Mouse (Mus musculus): ENCODE results near the gene Ogfr. TPM values are rescaled to one million over a fixed set of nuclear protein-coding genes. Genes with fewer than 3 reads are reported as not detected.

The Ogfr gene
- polyA plus RNA-seq, 1 experiment from 2014 or later, result 32.5 TPM

DNA sequence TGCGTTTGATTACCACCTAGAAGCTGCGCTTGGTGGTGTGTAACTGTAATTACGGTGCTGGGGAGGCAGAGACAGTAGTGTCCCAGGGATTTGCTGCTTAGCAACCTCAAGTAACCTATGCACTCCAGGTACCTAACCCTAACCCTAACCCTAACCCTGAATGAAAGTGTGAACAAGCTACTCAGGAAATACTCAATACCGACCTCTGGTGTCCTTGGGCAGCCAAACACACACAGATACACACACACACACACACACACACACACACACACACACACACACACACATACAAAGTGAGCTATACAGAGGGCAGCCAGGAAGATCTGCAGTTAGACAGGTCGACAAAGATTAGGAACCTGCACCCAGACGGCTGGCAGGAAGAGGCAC lies 316 bp upstream of the Ogfr start:
- Histone ChIP-seq H3K27ac (ENCODE audit: low read depth, low read length) (peak overlapping the region; percentile 92), H3K9me3 (ENCODE audit: control insufficient read depth) (no peaks in the 10 kb centered on the region), H3K9ac (ENCODE audit: low read depth, low read length) (peak overlapping the region; percentile 92), H3K4me3 (ENCODE audit: low read depth, low read length) (peak overlapping the region; percentile 97), H3K4me2 (replicated peaks; ENCODE audit: low read depth) (peak overlapping the region; percentile 91), H3K36me3 (ENCODE audit: control insufficient read depth, insufficient read depth) (peaks cover 40% of the 10 kb centered on the region), H3K27me3 (replicated peaks; ENCODE audit: control insufficient read depth, insufficient read depth, low read length) (no peaks in the 10 kb centered on the region), H3K4me1 (replicated peaks; ENCODE audit: control insufficient read depth, insufficient read depth, low read length) (no peaks in the 10 kb centered on the region)
- WGBS, result 49% methylated on average over 6 of the region's 6 CpGs
- TF ChIP-seq CTCF (IDR thresholded peaks at IDR 0.05; ENCODE audit: low read depth), result peak; percentile 55
- peak; percentile 20 for ATAC-seq

DNA sequence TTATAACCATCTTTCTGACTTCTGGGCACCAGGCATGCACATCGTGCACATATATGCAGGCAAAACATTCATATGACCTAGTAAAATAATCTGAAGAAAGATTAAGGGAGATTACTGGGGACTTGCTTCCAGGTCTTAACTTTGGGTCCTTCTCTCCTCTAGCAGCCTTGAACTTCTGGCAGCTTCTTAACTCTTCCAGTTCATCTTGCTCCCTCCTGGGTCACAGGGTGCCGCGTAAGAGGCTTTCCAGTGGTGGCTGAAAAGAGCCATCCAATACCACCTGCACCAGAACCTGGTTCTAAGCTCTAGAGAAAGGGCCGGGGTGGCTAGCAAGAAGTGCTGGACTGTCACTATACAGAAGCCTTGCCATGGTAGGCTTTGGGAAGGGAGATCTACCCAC lies 8.4 kb downstream of the Ogfr start, which contains the start of gene Col9a3:
Col9a3 (plus strand) TSS at position 301 of the 400 bp plus-strand sequence.
- H3K4me2 ChIP-seq (replicated peaks; ENCODE audit: low read depth), result peak within 1 kb of the TSS; percentile 21; the same call in 1 of the 2 replicates
- peaks cover 33% of the 10 kb centered on the region for H3K36me3 ChIP-seq (ENCODE audit: control insufficient read depth, insufficient read depth)
- no peak within 1 kb of the TSS for H3K27ac ChIP-seq (ENCODE audit: low read depth, low read length)
- H3K9ac ChIP-seq (ENCODE audit: low read depth, low read length), result no peak within 1 kb of the TSS
- no peaks in the 10 kb centered on the region for H3K4me1 ChIP-seq (replicated peaks; ENCODE audit: control insufficient read depth, insufficient read depth, low read length)
- peaks cover 19% of the 10 kb centered on the region for H3K27me3 ChIP-seq (replicated peaks; ENCODE audit: control insufficient read depth, insufficient read depth, low read length)
- no peak within 1 kb of the TSS for H3K4me3 ChIP-seq (ENCODE audit: low read depth, low read length)
- 47% methylated on average over 4 of the region's 4 CpGs for WGBS
- no peak for TF ChIP-seq CTCF (IDR thresholded peaks at IDR 0.05; ENCODE audit: low read depth)
- no peak for ATAC-seq
- H3K9me3 ChIP-seq (ENCODE audit: control insufficient read depth), result no peaks in the 10 kb centered on the region

DNA sequence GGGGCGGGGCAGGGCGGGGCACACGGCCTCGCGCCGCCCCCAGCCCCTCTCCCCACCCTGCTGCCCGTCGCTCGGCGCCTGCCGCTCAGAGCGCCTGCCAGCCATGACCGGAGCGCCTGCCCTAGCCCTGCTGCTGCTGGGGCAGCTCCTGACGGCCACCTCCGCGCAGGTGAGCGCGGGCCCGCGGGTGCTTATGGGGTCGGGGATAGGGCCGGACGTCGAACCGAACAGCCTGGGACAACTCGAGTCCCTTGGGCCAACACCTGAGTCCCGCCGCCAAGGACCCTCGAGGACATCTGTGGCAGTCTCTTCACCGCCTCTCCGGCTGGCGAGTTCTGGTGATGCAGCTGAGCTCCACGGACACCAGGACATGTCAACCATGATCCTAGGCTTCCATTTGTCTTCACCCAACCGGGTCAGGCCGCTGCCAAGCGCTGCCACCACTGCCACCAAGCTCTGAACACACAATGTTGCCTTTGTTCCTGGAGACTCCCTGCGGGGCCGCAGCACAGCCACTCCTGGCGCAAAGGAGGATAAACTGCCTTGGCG lies 9.2 kb downstream of the Ogfr start:
- Histone ChIP-seq H3K4me3 (ENCODE audit: low read depth, low read length) (no peak overlapping the region), H3K4me1 (replicated peaks; ENCODE audit: control insufficient read depth, insufficient read depth, low read length) (no peaks in the 10 kb centered on the region), H3K27me3 (replicated peaks; ENCODE audit: control insufficient read depth, insufficient read depth, low read length) (peaks cover 19% of the 10 kb centered on the region), H3K4me2 (replicated peaks; ENCODE audit: low read depth) (peak overlapping the region; percentile 21; the same call in 1 of the 2 replicates), H3K9me3 (ENCODE audit: control insufficient read depth) (no peaks in the 10 kb centered on the region), H3K27ac (ENCODE audit: low read depth, low read length) (no peak overlapping the region), H3K36me3 (ENCODE audit: control insufficient read depth, insufficient read depth) (peaks cover 26% of the 10 kb centered on the region), H3K9ac (ENCODE audit: low read depth, low read length) (no peak overlapping the region)
- no peak for TF ChIP-seq CTCF (IDR thresholded peaks at IDR 0.05; ENCODE audit: low read depth)
- ATAC-seq, result no peak
- WGBS, result 5% methylated on average over 41 of the region's 41 CpGs

DNA sequence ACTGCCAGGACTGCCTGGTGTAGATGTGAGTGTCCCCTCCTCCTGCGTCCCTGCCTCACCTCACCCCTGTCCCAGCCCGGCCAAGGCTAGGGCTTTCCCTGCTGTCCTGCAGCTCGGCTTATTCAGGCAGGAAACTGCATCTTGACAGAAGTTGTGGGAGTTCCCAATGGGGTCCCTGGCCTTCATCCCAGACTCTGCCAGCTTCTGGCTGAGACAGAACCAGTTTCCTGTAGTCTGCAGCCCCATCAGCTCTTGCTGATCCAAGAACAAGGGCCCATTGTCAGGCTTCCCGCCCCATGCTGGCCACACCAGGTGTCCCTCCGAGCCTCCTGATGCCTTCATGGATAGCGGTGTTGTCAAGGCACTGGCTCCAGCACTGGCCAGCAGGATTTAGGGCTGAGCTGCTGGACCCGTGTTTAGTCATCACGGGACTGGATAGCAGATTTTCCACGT lies 11.6 kb downstream of the Ogfr start:
- peaks cover 2% of the 10 kb centered on the region; the same call in 1 of the 2 replicates for H3K36me3 ChIP-seq (ENCODE audit: control insufficient read depth, insufficient read depth)
- ATAC-seq, result no peak
- no peak overlapping the region for H3K27ac ChIP-seq (ENCODE audit: low read depth, low read length)
- H3K4me1 ChIP-seq (replicated peaks; ENCODE audit: control insufficient read depth, insufficient read depth, low read length), result no peaks in the 10 kb centered on the region
- peaks cover 19% of the 10 kb centered on the region for H3K27me3 ChIP-seq (replicated peaks; ENCODE audit: control insufficient read depth, insufficient read depth, low read length)
- no peaks in the 10 kb centered on the region for H3K9me3 ChIP-seq (ENCODE audit: control insufficient read depth)
- no peak for TF ChIP-seq CTCF (IDR thresholded peaks at IDR 0.05; ENCODE audit: low read depth)
- H3K4me3 ChIP-seq (ENCODE audit: low read depth, low read length), result no peak overlapping the region
- no peak overlapping the region for H3K9ac ChIP-seq (ENCODE audit: low read depth, low read length)
- no peak overlapping the region for H3K4me2 ChIP-seq (replicated peaks; ENCODE audit: low read depth)
- WGBS, result 20% methylated on average over 9 of the region's 9 CpGs

DNA sequence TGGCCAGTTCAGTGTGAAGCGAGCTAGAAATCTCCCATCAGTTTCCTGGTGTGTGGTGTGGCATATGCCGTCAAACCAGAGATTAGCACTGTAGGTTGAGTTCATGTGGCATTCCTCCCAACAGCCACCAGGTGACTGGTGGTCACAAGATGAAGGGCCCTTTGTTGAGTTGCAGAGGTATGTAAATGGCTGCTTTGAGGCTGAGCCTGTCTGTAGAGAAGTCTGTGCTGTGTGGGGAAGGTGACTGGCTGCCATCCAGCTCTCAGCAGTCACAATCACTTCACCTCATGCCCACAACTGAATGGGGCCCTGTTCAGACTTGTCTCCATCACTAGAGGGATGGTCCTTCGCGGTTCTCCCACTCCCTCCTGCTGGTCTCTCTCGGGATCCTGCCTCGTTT lies 15.7 kb downstream of the Ogfr start:
- H3K36me3 ChIP-seq (ENCODE audit: control insufficient read depth, insufficient read depth), result no peaks in the 10 kb centered on the region
- H3K4me1 ChIP-seq (replicated peaks; ENCODE audit: control insufficient read depth, insufficient read depth, low read length), result no peaks in the 10 kb centered on the region
- no peak for ATAC-seq
- H3K27me3 ChIP-seq (replicated peaks; ENCODE audit: control insufficient read depth, insufficient read depth, low read length), result no peaks in the 10 kb centered on the region
- H3K9ac ChIP-seq (ENCODE audit: low read depth, low read length), result no peak overlapping the region
- no peaks in the 10 kb centered on the region for H3K9me3 ChIP-seq (ENCODE audit: control insufficient read depth)
- H3K27ac ChIP-seq (ENCODE audit: low read depth, low read length), result no peak overlapping the region
- no peak overlapping the region for H3K4me3 ChIP-seq (ENCODE audit: low read depth, low read length)
- 70% methylated on average over 6 of the region's 6 CpGs for WGBS
- H3K4me2 ChIP-seq (replicated peaks; ENCODE audit: low read depth), result no peak overlapping the region
- peak; percentile 19; the same call in 1 of the 2 replicates for TF ChIP-seq CTCF (IDR thresholded peaks at IDR 0.05; ENCODE audit: low read depth)

DNA sequence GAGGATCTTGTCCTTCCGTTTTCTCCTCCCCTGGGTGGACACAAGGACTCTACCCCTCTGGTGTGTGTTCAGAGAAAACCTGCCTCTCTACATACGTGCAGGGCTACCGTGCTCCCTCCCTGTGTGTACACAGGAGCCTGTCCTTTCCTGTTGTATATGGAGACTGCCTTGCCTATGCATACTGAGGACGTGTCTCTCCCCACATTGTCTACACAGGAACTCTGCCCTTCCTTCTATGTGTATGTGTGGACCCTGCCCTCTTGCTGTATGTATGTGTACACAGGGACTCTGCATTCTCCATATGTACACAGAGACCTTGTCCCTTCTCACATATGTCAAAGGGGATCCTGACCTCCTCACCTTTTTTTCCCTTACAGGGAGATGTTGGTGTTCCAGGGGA lies 21.2 kb downstream of the Ogfr start:
- no peak overlapping the region for H3K4me3 ChIP-seq (ENCODE audit: low read depth, low read length)
- TF ChIP-seq CTCF (IDR thresholded peaks at IDR 0.05; ENCODE audit: low read depth), result no peak
- peak; percentile 48; the same call in 1 of the 2 replicates for ATAC-seq

More for the DNA sequence above, 21.2 kb downstream of the Ogfr start:
- Histone ChIP-seq H3K9me3 (ENCODE audit: control insufficient read depth) (no peaks in the 10 kb centered on the region), H3K27me3 (replicated peaks; ENCODE audit: control insufficient read depth, insufficient read depth, low read length) (no peaks in the 10 kb centered on the region), H3K4me1 (replicated peaks; ENCODE audit: control insufficient read depth, insufficient read depth, low read length) (no peaks in the 10 kb centered on the region), H3K4me2 (replicated peaks; ENCODE audit: low read depth) (no peak overlapping the region), H3K36me3 (ENCODE audit: control insufficient read depth, insufficient read depth) (no peaks in the 10 kb centered on the region), H3K9ac (ENCODE audit: low read depth, low read length) (no peak overlapping the region), H3K27ac (ENCODE audit: low read depth, low read length) (no peak overlapping the region)
- 41% methylated on average over 4 of the region's 4 CpGs for WGBS

All from intestine, postnatal 0 days (tissue).